Mouse (Mus musculus) heart, embryonic 15.5 days (tissue): ENCODE results near the gene Mep1a. TPM values are rescaled to one million over a fixed set of nuclear protein-coding genes. Genes with fewer than 3 reads are reported as not detected.

Experiments used
- ATAC-seq: fragments of 200-750 bp; cut with Nextera tagmentation; replicated peaks from 2 replicates; pipeline ENCODE4 v1.8.0; 2017; ENCODE audit warnings: low read depth, moderate TSS enrichment; ENCODE audit not compliant: insufficient number of reproducible peaks, insufficient read depth, low FRiP score
- H3K27ac ChIP-seq: fragments of 300-500 bp; sonication (generic); 2 replicates; pipeline ENCODE4 v1.5.1; 2015; ENCODE audit warnings: mild to moderate bottlenecking, inconsistent platforms
- H3K27me3 ChIP-seq: fragments of 300-500 bp; sonication (generic); 2 replicates; pipeline ENCODE4 v1.6.1; 2015; ENCODE audit warnings: inconsistent platforms
- H3K36me3 ChIP-seq: fragments of 300-500 bp; sonication (generic); 2 replicates; pipeline ENCODE4 v1.6.1; 2015; ENCODE audit warnings: mild to moderate bottlenecking, inconsistent platforms
- H3K4me1 ChIP-seq: fragments of 300-500 bp; sonication (generic); replicated peaks from 2 replicates; pipeline ENCODE4 v1.6.1; 2015; ENCODE audit warnings: inconsistent platforms
- H3K4me2 ChIP-seq: fragments of 300-500 bp; sonication (generic); 2 replicates; pipeline ENCODE4 v1.6.1; 2015; ENCODE audit warnings: inconsistent platforms, mild to moderate bottlenecking, moderate library complexity
- H3K4me3 ChIP-seq: fragments of 300-500 bp; sonication (generic); 2 replicates; pipeline ENCODE4 v1.5.1; 2015; ENCODE audit warnings: mild to moderate bottlenecking, inconsistent platforms
- H3K9ac ChIP-seq: fragments of 300-500 bp; sonication (generic); 2 replicates; pipeline ENCODE4 v1.6.1; 2015; ENCODE audit warnings: mild to moderate bottlenecking, inconsistent platforms
- H3K9me3 ChIP-seq: fragments of 300-500 bp; sonication (generic); replicated peaks from 2 replicates; pipeline ENCODE4 v1.6.1; 2016; ENCODE audit warnings: inconsistent platforms
- WGBS: fragments of 180-500 bp; shearing (Covaris S2); methylation state at CpG from one replicate; pipeline ENCODE4 v1.1.7; 2015; ENCODE audit warnings: mixed read lengths; 5-methylcytosine and 5-hydroxymethylcytosine counted together
- polyA plus RNA-seq: library from polyadenylated mRNA; unstranded; fragments of >200 nt; fragmentation: Nextera tagmentation; extraction: Ambion mirVana; gene quantifications from 2 replicates; pipeline ENCODE4 v1.2.1, GENCODE M21; 2015

Mep1a gene
- polyA plus RNA-seq, 1 experiment from 2014 or later, result not detected

DNA sequence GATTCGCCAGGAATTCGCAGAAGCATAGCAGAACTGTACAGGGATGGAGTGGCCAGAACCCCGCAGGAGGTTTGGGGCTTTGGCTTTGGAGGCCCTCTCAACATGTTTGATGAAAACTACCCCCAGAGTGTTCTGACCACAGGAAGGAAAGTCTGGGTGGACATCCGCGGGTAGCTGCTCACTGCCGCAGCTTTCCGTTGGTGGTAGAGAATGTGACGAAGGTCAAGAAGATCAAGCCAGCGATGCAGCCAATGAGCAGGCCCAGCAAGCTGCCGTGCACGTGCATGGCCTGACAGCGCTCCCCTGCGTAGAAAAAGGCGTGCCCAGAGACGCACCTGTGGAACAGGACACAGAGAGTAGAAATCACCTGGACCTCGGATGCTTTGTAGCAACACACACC, 27.8 kb downstream of the Mep1a start:
- H3K36me3 ChIP-seq, result no peaks in the 10 kb centered on the region
- no peaks in the 10 kb centered on the region for H3K9me3 ChIP-seq
- H3K4me1 ChIP-seq, result no peaks in the 10 kb centered on the region
- H3K27me3 ChIP-seq, result no peaks in the 10 kb centered on the region
- no peak overlapping the region for H3K27ac ChIP-seq
- WGBS, result 88% methylated on average over 16 of the region's 16 CpGs
- ATAC-seq, result no peak
- H3K4me3 ChIP-seq, result no peak overlapping the region
- H3K4me2 ChIP-seq, result no peak overlapping the region
- no peak overlapping the region for H3K9ac ChIP-seq

DNA sequence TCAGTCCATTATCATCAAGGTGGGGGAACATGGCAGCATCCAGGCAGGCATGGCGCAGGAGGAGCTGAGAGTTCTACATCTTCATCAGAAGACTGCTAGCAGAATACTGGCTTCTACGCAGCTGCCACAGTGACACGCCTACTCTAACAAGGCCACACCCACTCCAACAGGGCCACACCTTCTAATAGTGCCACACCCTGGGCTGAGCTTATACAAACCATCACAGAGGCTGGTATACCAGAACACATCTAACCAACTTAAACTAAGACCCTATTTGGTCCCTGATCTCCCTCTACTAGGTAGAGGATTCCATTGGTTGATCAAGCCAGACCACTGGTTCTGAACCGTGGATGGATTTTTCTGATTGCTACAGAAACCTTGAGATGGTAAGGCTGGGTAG, 30.1 kb downstream of the Mep1a start:
- no peaks in the 10 kb centered on the region for H3K9me3 ChIP-seq
- H3K4me3 ChIP-seq, result no peak overlapping the region
- ATAC-seq, result no peak
- no peaks in the 10 kb centered on the region for H3K27me3 ChIP-seq
- H3K4me2 ChIP-seq, result no peak overlapping the region
- no peak overlapping the region for H3K27ac ChIP-seq
- 83% methylated on average over 4 of the region's 4 CpGs for WGBS
- no peaks in the 10 kb centered on the region for H3K4me1 ChIP-seq
- H3K36me3 ChIP-seq, result no peaks in the 10 kb centered on the region
- H3K9ac ChIP-seq, result no peak overlapping the region

- ATAC-seq, result peak; percentile 69; the same call in 1 of the 2 replicates
- 16% methylated on average over 3 of the region's 3 CpGs for WGBS
- no peak overlapping the region for H3K27ac ChIP-seq
Observed at GRCm38 (mm10) chr17:43470039-43470438, 32.6 kb downstream of the Mep1a start.

GRCm38 (mm10) chr17:43460245-43461181, 42.1 kb downstream of the Mep1a start:
- H3K36me3 ChIP-seq, result no peaks in the 10 kb centered on the region
- H3K4me3 ChIP-seq, result no peak overlapping the region
- no peaks in the 10 kb centered on the region for H3K9me3 ChIP-seq
- ATAC-seq, result peak; percentile 80
- H3K4me1 ChIP-seq, result peaks cover 16% of the 10 kb centered on the region
- WGBS, result 32% methylated on average over 19 of the region's 19 CpGs
- no peaks in the 10 kb centered on the region for H3K27me3 ChIP-seq
- H3K4me2 ChIP-seq, result 0 out of 2 replicates have a peak overlapping the region, but pooled peaks have one; percentile 21
- 0 out of 2 replicates have a peak overlapping the region, but pooled peaks have one; percentile 7 for H3K27ac ChIP-seq
- H3K9ac ChIP-seq, result no peak overlapping the region

More at GRCm38 (mm10) chr17:43470039-43470438, 32.6 kb downstream of the Mep1a start:
- Histone ChIP-seq H3K4me3 (no peak overlapping the region), H3K4me1 (no peaks in the 10 kb centered on the region), H3K36me3 (no peaks in the 10 kb centered on the region), H3K9me3 (no peaks in the 10 kb centered on the region), H3K4me2 (no peak overlapping the region), H3K27me3 (no peaks in the 10 kb centered on the region), H3K9ac (no peak overlapping the region)

- ATAC-seq, result no peak
- H3K27ac ChIP-seq, result 0 out of 2 replicates have a peak overlapping the region, but pooled peaks have one; percentile 7
- H3K27me3 ChIP-seq, result no peaks in the 10 kb centered on the region
- H3K4me1 ChIP-seq, result peaks cover 16% of the 10 kb centered on the region
- no peak overlapping the region for H3K4me2 ChIP-seq
- H3K9me3 ChIP-seq, result no peaks in the 10 kb centered on the region
- WGBS, result 69% methylated on average over 12 of the region's 12 CpGs
- H3K4me3 ChIP-seq, result no peak overlapping the region
- no peaks in the 10 kb centered on the region for H3K36me3 ChIP-seq
- H3K9ac ChIP-seq, result no peak overlapping the region
Observed at GRCm38 (mm10) chr17:43459737-43460230, 42.8 kb downstream of the Mep1a start.

DNA sequence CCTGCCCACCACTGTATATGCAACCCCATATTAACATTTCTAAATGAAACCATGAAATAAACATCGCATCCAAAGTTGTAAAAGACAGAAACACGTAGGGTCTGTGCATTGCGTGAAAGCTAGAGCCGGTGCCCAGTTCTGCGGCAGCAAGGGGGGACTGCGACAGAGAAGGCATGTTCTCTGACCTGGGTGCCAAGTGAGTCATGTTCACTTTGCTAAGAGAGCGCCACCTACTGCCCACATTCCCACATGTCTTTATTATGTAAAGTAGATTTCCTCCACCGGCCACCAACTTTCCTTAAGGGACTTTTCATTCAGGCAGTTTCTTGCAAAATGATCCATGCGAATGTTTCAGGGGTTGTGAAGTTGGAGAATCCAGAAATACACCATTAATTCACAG, 44.0 kb downstream of the Mep1a start:
- Histone ChIP-seq H3K27me3 (no peaks in the 10 kb centered on the region), H3K36me3 (no peaks in the 10 kb centered on the region), H3K9me3 (no peaks in the 10 kb centered on the region), H3K4me2 (no peak overlapping the region), H3K4me1 (peaks cover 16% of the 10 kb centered on the region), H3K9ac (no peak overlapping the region), H3K4me3 (no peak overlapping the region), H3K27ac (no peak overlapping the region)
- 0 out of 2 replicates have a peak, but pooled peaks have one; percentile 33 for ATAC-seq
- WGBS, result 10% methylated on average over 9 of the region's 9 CpGs

DNA sequence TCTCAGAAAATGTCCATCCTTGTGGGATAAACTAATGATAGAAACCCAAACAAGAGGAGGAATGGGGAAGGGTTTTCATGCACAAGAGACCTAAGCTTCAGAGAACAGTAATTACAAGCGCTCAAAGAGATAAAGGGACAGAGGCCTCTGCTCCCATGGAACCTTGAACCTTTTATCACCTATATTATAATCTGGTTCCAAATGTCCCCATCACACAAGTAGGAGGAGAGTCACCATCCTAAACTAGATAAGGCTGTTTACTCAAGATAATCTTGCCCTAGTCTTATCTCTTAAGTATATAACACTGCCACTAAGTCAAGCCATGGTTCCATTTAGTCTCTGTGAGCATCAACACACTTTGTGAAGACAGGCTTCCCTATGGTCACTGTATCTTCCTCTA, 51.4 kb downstream of the Mep1a start:
- Histone ChIP-seq H3K36me3 (no peaks in the 10 kb centered on the region; the same call in 1 of the 2 replicates), H3K4me3 (no peak overlapping the region), H3K27ac (no peak overlapping the region), H3K27me3 (no peaks in the 10 kb centered on the region), H3K4me1 (no peaks in the 10 kb centered on the region), H3K4me2 (no peak overlapping the region), H3K9ac (no peak overlapping the region), H3K9me3 (no peaks in the 10 kb centered on the region)
- ATAC-seq, result no peak
- 61% methylated on average over 1 of the region's 1 CpGs for WGBS

DNA sequence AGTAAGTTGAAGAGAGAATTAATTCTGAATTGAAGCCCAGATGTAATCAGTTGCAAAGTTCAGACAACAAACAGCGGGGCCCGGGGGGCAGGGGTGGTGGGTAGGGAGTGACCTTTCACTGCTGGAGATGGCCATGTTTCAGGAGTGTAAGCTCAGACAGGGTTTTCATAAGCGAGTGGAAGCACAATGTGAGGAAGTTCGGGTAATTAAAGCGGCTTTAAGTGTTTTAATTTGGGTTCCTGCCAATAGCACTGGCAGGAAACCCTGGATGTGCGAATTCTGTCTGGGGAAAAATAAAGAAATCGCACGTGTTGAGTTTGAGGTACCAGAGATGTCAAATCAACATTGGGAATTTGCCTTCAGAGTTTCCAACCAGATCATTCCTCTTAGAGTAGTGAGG, 68.1 kb downstream of the Mep1a start:
- 70% methylated on average over 8 of the region's 8 CpGs for WGBS
- Histone ChIP-seq H3K9ac (no peak overlapping the region), H3K4me3 (no peak overlapping the region), H3K4me2 (no peak overlapping the region), H3K27ac (no peak overlapping the region), H3K4me1 (no peaks in the 10 kb centered on the region), H3K27me3 (no peaks in the 10 kb centered on the region), H3K36me3 (no peaks in the 10 kb centered on the region), H3K9me3 (no peaks in the 10 kb centered on the region)
- ATAC-seq, result no peak

GRCm38 (mm10) chr17:43431692-43432091, 70.9 kb downstream of the Mep1a start:
- H3K27ac ChIP-seq, result no peak overlapping the region
- ATAC-seq, result no peak
- no peak overlapping the region for H3K9ac ChIP-seq
- no peaks in the 10 kb centered on the region for H3K4me1 ChIP-seq
- H3K9me3 ChIP-seq, result no peaks in the 10 kb centered on the region
- 40% methylated on average over 5 of the region's 5 CpGs for WGBS
- H3K36me3 ChIP-seq, result no peaks in the 10 kb centered on the region
- no peak overlapping the region for H3K4me3 ChIP-seq
- H3K4me2 ChIP-seq, result no peak overlapping the region
- H3K27me3 ChIP-seq, result no peaks in the 10 kb centered on the region
